Mouse (Mus musculus) bone marrow, adult 2 months (tissue): Measurements from ENCODE around the gene Slc10a4.

Source experiments
- CTCF ChIP-seq: fragments of 200-500 bp; IDR thresholded peaks from 2 replicates; pipeline ENCODE4 v1.5.1; 2011; ENCODE audit warnings: low read length, control low read depth; ENCODE audit not compliant: control insufficient read depth, insufficient read depth
- POLR2A ChIP-seq: fragments of 200-500 bp; IDR thresholded peaks from 2 replicates; pipeline ENCODE4 v1.6.1; 2011; ENCODE audit warnings: low read depth, mild to moderate bottlenecking, control low read depth, low read length, borderline replicate concordance; ENCODE audit not compliant: control insufficient read depth

DNA sequence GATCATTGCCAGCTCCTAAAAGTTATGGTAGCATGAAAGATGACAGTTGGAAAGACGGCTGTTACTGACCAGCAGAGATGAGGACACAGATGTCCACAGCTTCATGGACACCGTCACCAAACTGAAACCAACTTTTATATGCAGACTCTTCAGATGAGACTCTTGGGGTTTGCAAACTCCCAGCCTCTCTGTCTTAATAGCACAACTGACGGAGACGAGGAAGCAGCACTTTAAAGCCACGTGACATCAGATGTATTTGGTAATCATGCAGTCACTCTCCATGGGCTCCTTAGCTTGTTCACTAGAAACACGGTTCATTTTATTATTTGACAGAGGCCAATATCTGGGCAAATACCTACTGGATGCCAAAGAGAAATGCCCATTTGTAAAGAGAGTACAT lies 30.7 kb upstream of the Slc10a4 start:
- TF ChIP-seq CTCF (no peak), POLR2A (no peak)
